16 mouse cellular contexts compared by ENCODE assay signal in the genomic region with DNA sequence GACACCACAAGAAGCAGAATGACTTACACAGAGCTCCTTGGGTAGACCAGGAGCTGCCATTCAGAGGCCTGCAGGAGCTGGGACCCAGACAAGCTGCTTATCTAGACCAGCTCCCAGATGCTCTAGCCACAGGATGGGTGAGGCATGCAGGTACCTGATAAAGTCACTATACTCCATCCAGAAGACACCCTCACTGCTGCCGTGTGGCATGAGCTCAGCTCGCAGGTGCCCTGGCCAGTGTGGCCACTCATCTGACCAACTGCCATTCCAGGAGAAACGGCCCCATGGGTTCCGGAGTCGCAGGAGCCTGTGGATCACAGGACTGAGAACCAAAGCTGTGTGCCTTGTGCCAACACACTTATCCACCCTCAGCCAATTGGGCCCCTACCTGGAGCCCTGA. TPM values are rescaled to one million over a fixed set of nuclear protein-coding genes. Genes with fewer than 3 reads are reported as not detected.
A peak's percentile ranks its signal among the peaks of the same experiment; 100 is the strongest.
DNase-seq lines count a peak whose midpoint lies in the region; ATAC-seq and TF ChIP-seq lines count a peak whose summit lies in the region.
"Had no signal": no experiment of that assay in that cellular context is flagged by ENCODE, and none has a peak within 500 bp of the region (broad histone marks: within the 10 kb centered on the region; RNA-seq: fewer than 3 reads in every experiment).

No protein-coding gene starts in this region.

- TF ChIP-seq POLR2A in testis, adult 2 months (IDR thresholded peaks at IDR 0.05; ENCODE audit: control insufficient read depth, low read depth, low read length): no peak

- H3K4me3 ChIP-seq in forebrain, embryonic 11.5 days (ENCODE audit: low read depth, low read length): no peak overlapping the region
- no peak overlapping the region for H3K4me3 ChIP-seq in forebrain, embryonic 12.5 days (replicated peaks)
- peak overlapping the region; percentile 47 for H3K4me3 ChIP-seq in testis, adult 2 months (ENCODE audit: control insufficient read depth, low read depth, low read length)
- peak overlapping the region; percentile 60 for H3K4me3 ChIP-seq in liver, embryonic 15.5 days (replicated peaks)
- no peak overlapping the region for H3K4me3 ChIP-seq in hindbrain, embryonic 13.5 days
- H3K4me3 ChIP-seq in midbrain, embryonic 15.5 days: no peak overlapping the region
- H3K4me3 ChIP-seq: embryonic facial prominence, embryonic 10.5 days; forebrain, embryonic 10.5 days had no signal

- ATAC-seq in forebrain, embryonic 11.5 days (replicated peaks; ENCODE audit: low FRiP score): no peak
- ATAC-seq in forebrain, embryonic 12.5 days (ENCODE audit: low FRiP score): no peak
- peak; percentile 98 for ATAC-seq in liver, embryonic 15.5 days (ENCODE audit: insufficient read depth)
- ATAC-seq in hindbrain, embryonic 13.5 days (ENCODE audit: low FRiP score): no peak
- no peak for ATAC-seq in midbrain, embryonic 15.5 days (replicated peaks)

- no peaks in the 10 kb centered on the region for H3K9me3 ChIP-seq in forebrain, embryonic 11.5 days (ENCODE audit: control insufficient read depth, low read length)
- no peaks in the 10 kb centered on the region for H3K9me3 ChIP-seq in forebrain, embryonic 12.5 days
- H3K9me3 ChIP-seq in liver, embryonic 15.5 days (replicated peaks): no peaks in the 10 kb centered on the region
- no peaks in the 10 kb centered on the region for H3K9me3 ChIP-seq in hindbrain, embryonic 13.5 days
- H3K9me3 ChIP-seq in midbrain, embryonic 15.5 days: no peaks in the 10 kb centered on the region
- H3K9me3 ChIP-seq: embryonic facial prominence, embryonic 10.5 days; forebrain, embryonic 10.5 days had no signal

- no peaks in the 10 kb centered on the region for H3K36me3 ChIP-seq in forebrain, embryonic 11.5 days (ENCODE audit: control insufficient read depth, insufficient read depth, low read length)
- peaks cover 65% of the 10 kb centered on the region for H3K36me3 ChIP-seq in forebrain, embryonic 12.5 days (replicated peaks)
- no peaks in the 10 kb centered on the region for H3K36me3 ChIP-seq in testis, adult 2 months (ENCODE audit: control insufficient read depth, insufficient read depth, low read length)
- peaks cover 63% of the 10 kb centered on the region for H3K36me3 ChIP-seq in liver, embryonic 15.5 days (replicated peaks)
- H3K36me3 ChIP-seq in hindbrain, embryonic 13.5 days: peaks cover 70% of the 10 kb centered on the region
- peaks cover 11% of the 10 kb centered on the region; the same call in 1 of the 2 replicates for H3K36me3 ChIP-seq in midbrain, embryonic 15.5 days (replicated peaks)

- no peaks in the 10 kb centered on the region for H3K27me3 ChIP-seq in forebrain, embryonic 11.5 days (ENCODE audit: control insufficient read depth, insufficient read depth, low read length)
- H3K27me3 ChIP-seq in forebrain, embryonic 12.5 days: no peaks in the 10 kb centered on the region
- H3K27me3 ChIP-seq in testis, adult 2 months (ENCODE audit: control insufficient read depth, insufficient read depth, low read length): no peaks in the 10 kb centered on the region
- H3K27me3 ChIP-seq in liver, embryonic 15.5 days: no peaks in the 10 kb centered on the region
- no peaks in the 10 kb centered on the region for H3K27me3 ChIP-seq in hindbrain, embryonic 13.5 days
- no peaks in the 10 kb centered on the region for H3K27me3 ChIP-seq in midbrain, embryonic 15.5 days (replicated peaks)

- no peak overlapping the region for H3K9ac ChIP-seq in forebrain, embryonic 11.5 days (ENCODE audit: low read length)
- H3K9ac ChIP-seq in forebrain, embryonic 12.5 days: no peak overlapping the region
- H3K9ac ChIP-seq in liver, embryonic 15.5 days: peak overlapping the region; percentile 71
- H3K9ac ChIP-seq in hindbrain, embryonic 13.5 days: no peak overlapping the region
- H3K9ac ChIP-seq in midbrain, embryonic 15.5 days: no peak overlapping the region

- DNase-seq in forebrain, embryonic 11.5 days (ENCODE audit: low spot score): peak; percentile 46
- DNase-seq in testis, postnatal 14 days (ENCODE audit: low spot score): no peak
- DNase-seq in thymus, postnatal 14 days: no peak
- DNase-seq: adrenal gland, adult 2 months; cerebellum, postnatal 10 days; heart, adult 18-20 months; kidney, postnatal 36 days; thymus, postnatal 4 days had no signal

- no peak overlapping the region for H3K4me2 ChIP-seq in forebrain, embryonic 11.5 days (ENCODE audit: low read depth, low read length, severe bottlenecking)
- no peak overlapping the region for H3K4me2 ChIP-seq in forebrain, embryonic 12.5 days
- H3K4me2 ChIP-seq in liver, embryonic 15.5 days: peak overlapping the region; percentile 78
- no peak overlapping the region for H3K4me2 ChIP-seq in hindbrain, embryonic 13.5 days
- no peak overlapping the region for H3K4me2 ChIP-seq in midbrain, embryonic 15.5 days

- no peaks in the 10 kb centered on the region for H3K4me1 ChIP-seq in forebrain, embryonic 11.5 days (replicated peaks; ENCODE audit: control insufficient read depth, insufficient read depth, low read length)
- H3K4me1 ChIP-seq in forebrain, embryonic 12.5 days: no peaks in the 10 kb centered on the region
- no peaks in the 10 kb centered on the region for H3K4me1 ChIP-seq in testis, adult 2 months (ENCODE audit: control insufficient read depth, insufficient read depth, low read length)
- peaks cover 59% of the 10 kb centered on the region for H3K4me1 ChIP-seq in liver, embryonic 15.5 days (replicated peaks)
- peaks cover 16% of the 10 kb centered on the region; the same call in 1 of the 2 replicates for H3K4me1 ChIP-seq in hindbrain, embryonic 13.5 days (replicated peaks)
- no peaks in the 10 kb centered on the region for H3K4me1 ChIP-seq in midbrain, embryonic 15.5 days

- no peak overlapping the region for H3K27ac ChIP-seq in forebrain, embryonic 11.5 days (ENCODE audit: low read depth, low read length)
- no peak overlapping the region for H3K27ac ChIP-seq in forebrain, embryonic 12.5 days
- H3K27ac ChIP-seq in testis, adult 2 months (ENCODE audit: control insufficient read depth, insufficient read depth, low read depth, low read length): peak overlapping the region; percentile 3
- H3K27ac ChIP-seq in liver, embryonic 15.5 days (replicated peaks): peak overlapping the region; percentile 95
- no peak overlapping the region for H3K27ac ChIP-seq in hindbrain, embryonic 13.5 days
- no peak overlapping the region for H3K27ac ChIP-seq in midbrain, embryonic 15.5 days
- H3K27ac ChIP-seq: embryonic facial prominence, embryonic 10.5 days; forebrain, embryonic 10.5 days had no signal

- TF ChIP-seq CTCF in testis, adult 2 months (IDR thresholded peaks at IDR 0.05; ENCODE audit: control insufficient read depth, insufficient read depth, insufficient replicate concordance, low read depth, low read length): no peak

- WGBS in forebrain, embryonic 11.5 days: 91% methylated on average over 5 of the region's 5 CpGs
- 98% methylated on average over 5 of the region's 5 CpGs for WGBS in forebrain, embryonic 12.5 days
- WGBS in liver, embryonic 15.5 days (ENCODE audit: insufficient replicate concordance): 31% methylated on average over 5 of the region's 5 CpGs
- 94% methylated on average over 5 of the region's 5 CpGs for WGBS in hindbrain, embryonic 13.5 days
- 94% methylated on average over 5 of the region's 5 CpGs for WGBS in midbrain, embryonic 15.5 days

RNA-seq across cellular contexts. Expression of a gene that starts 9.2 kb away (rescaled TPM):
- not detected in 2 replicates for polyA plus RNA-seq in forebrain, embryonic 11.5 days (2014; fragmentation: Nextera tagmentation; extraction: Ambion mirVana)
- 0.08 and 0.13 TPM in 2 replicates for polyA plus RNA-seq in forebrain, embryonic 12.5 days (2016; fragmentation: Nextera tagmentation; extraction: Ambion mirVana)
- polyA plus RNA-seq in testis, adult 2 months (2012; rRNA removed): 0.10 and 0.20 TPM in 2 replicates
- polyA plus RNA-seq in liver, embryonic 15.5 days (2015; fragmentation: Nextera tagmentation; extraction: Ambion mirVana): 0.23 and 0.37 TPM in 2 replicates
- polyA plus RNA-seq in hindbrain, embryonic 13.5 days (2015; fragmentation: Nextera tagmentation; extraction: Ambion mirVana): 0.56 and 0.77 TPM in 2 replicates
- polyA plus RNA-seq in midbrain, embryonic 15.5 days (2015; fragmentation: Nextera tagmentation; extraction: Ambion mirVana): 3.1 and 6.1 TPM in 2 replicates

RNA-seq across cellular contexts. Expression of a gene that starts 16.8 kb away (rescaled TPM):
- polyA plus RNA-seq in forebrain, embryonic 11.5 days (2014; fragmentation: Nextera tagmentation; extraction: Ambion mirVana): 0.24 and 0.59 TPM in 2 replicates
- polyA plus RNA-seq in forebrain, embryonic 12.5 days (2016; fragmentation: Nextera tagmentation; extraction: Ambion mirVana): 0.09 and 0.72 TPM in 2 replicates
- 0.40 and 0.69 TPM in 2 replicates for polyA plus RNA-seq in testis, adult 2 months (2012; rRNA removed)
- 6.1 and 6.7 TPM in 2 replicates for polyA plus RNA-seq in liver, embryonic 15.5 days (2015; fragmentation: Nextera tagmentation; extraction: Ambion mirVana)
- 0.09 TPM in 1 of 2 replicates, not detected in the other for polyA plus RNA-seq in hindbrain, embryonic 13.5 days (2015; fragmentation: Nextera tagmentation; extraction: Ambion mirVana)
- polyA plus RNA-seq in midbrain, embryonic 15.5 days (2015; fragmentation: Nextera tagmentation; extraction: Ambion mirVana): 0.73 and 0.80 TPM in 2 replicates
- polyA plus RNA-seq: adrenal gland, adult 2 months; intestine, embryonic 14.5 days had no signal

RNA-seq across cellular contexts. Expression of a gene that starts 16.8 kb away (rescaled TPM):
- 65.2 and 67.1 TPM in 2 replicates for polyA plus RNA-seq in forebrain, embryonic 11.5 days (2014; fragmentation: Nextera tagmentation; extraction: Ambion mirVana)
- 51.4 and 53.0 TPM in 2 replicates for polyA plus RNA-seq in forebrain, embryonic 12.5 days (2016; fragmentation: Nextera tagmentation; extraction: Ambion mirVana)
- polyA plus RNA-seq in testis, adult 2 months (2012; rRNA removed): 21.4 and 24.4 TPM in 2 replicates
- polyA plus RNA-seq in liver, embryonic 15.5 days (2015; fragmentation: Nextera tagmentation; extraction: Ambion mirVana): 156 and 174 TPM in 2 replicates
- 57.1 and 58.9 TPM in 2 replicates for polyA plus RNA-seq in hindbrain, embryonic 13.5 days (2015; fragmentation: Nextera tagmentation; extraction: Ambion mirVana)
- 71.9 and 75.8 TPM in 2 replicates for polyA plus RNA-seq in midbrain, embryonic 15.5 days (2015; fragmentation: Nextera tagmentation; extraction: Ambion mirVana)

RNA-seq across cellular contexts. Expression of a gene that starts 24.0 kb away (rescaled TPM):
- polyA plus RNA-seq in forebrain, embryonic 11.5 days (2014; fragmentation: Nextera tagmentation; extraction: Ambion mirVana): 31.4 and 33.1 TPM in 2 replicates
- polyA plus RNA-seq in forebrain, embryonic 12.5 days (2016; fragmentation: Nextera tagmentation; extraction: Ambion mirVana): 30.6 and 31.7 TPM in 2 replicates
- 20.1 and 22.1 TPM in 2 replicates for polyA plus RNA-seq in testis, adult 2 months (2012; rRNA removed)
- 9.7 and 11.4 TPM in 2 replicates for polyA plus RNA-seq in liver, embryonic 15.5 days (2015; fragmentation: Nextera tagmentation; extraction: Ambion mirVana)
- 20.4 and 21.6 TPM in 2 replicates for polyA plus RNA-seq in hindbrain, embryonic 13.5 days (2015; fragmentation: Nextera tagmentation; extraction: Ambion mirVana)
- 22.2 and 23.8 TPM in 2 replicates for polyA plus RNA-seq in midbrain, embryonic 15.5 days (2015; fragmentation: Nextera tagmentation; extraction: Ambion mirVana)

RNA-seq across cellular contexts. Expression of a gene that starts 42.0 kb away (rescaled TPM):
- 20.1 and 21.6 TPM in 2 replicates for polyA plus RNA-seq in forebrain, embryonic 11.5 days (2014; fragmentation: Nextera tagmentation; extraction: Ambion mirVana)
- polyA plus RNA-seq in forebrain, embryonic 12.5 days (2016; fragmentation: Nextera tagmentation; extraction: Ambion mirVana): 35.1 and 36.5 TPM in 2 replicates
- 30.2 and 31.9 TPM in 2 replicates for polyA plus RNA-seq in testis, adult 2 months (2012; rRNA removed)
- polyA plus RNA-seq in liver, embryonic 15.5 days (2015; fragmentation: Nextera tagmentation; extraction: Ambion mirVana): 6.6 and 8.4 TPM in 2 replicates
- 45.5 and 48.7 TPM in 2 replicates for polyA plus RNA-seq in hindbrain, embryonic 13.5 days (2015; fragmentation: Nextera tagmentation; extraction: Ambion mirVana)
- 56.7 and 57.5 TPM in 2 replicates for polyA plus RNA-seq in midbrain, embryonic 15.5 days (2015; fragmentation: Nextera tagmentation; extraction: Ambion mirVana)

Comparison
In these comparisons a context has a peak if more than half of its experiments do, and no peak if none do; other contexts are left out.
1. H3K27ac ChIP-seq: peak in testis, adult 2 months (single experiment) and liver, embryonic 15.5 days (single experiment); none in forebrain, embryonic 11.5 days (single experiment), forebrain, embryonic 12.5 days (single experiment), hindbrain, embryonic 13.5 days (single experiment) and midbrain, embryonic 15.5 days (single experiment).
2. H3K4me3 ChIP-seq: peak in testis, adult 2 months (single experiment) and liver, embryonic 15.5 days (single experiment); none in forebrain, embryonic 11.5 days (single experiment), forebrain, embryonic 12.5 days (single experiment), hindbrain, embryonic 13.5 days (single experiment) and midbrain, embryonic 15.5 days (single experiment).